Mouse (Mus musculus) hindbrain, embryonic 14.5 days (tissue): ENCODE results near the gene Ogfod3. TPM values are rescaled to one million over a fixed set of nuclear protein-coding genes. Genes with fewer than 3 reads are reported as not detected.

Experiments used
- ATAC-seq: fragments of 200-750 bp; cut with Nextera tagmentation; 2 replicates; pipeline ENCODE4 v1.8.0; 2017; ENCODE audit warnings: moderate number of reproducible peaks, mild to moderate bottlenecking, moderate TSS enrichment, moderate library complexity; ENCODE audit not compliant: low FRiP score
- DNase-seq: peaks from one replicate; pipeline ENCODE4 v3.0.0-alpha.2; 2015; ENCODE audit warnings: low spot score
- H3K27ac ChIP-seq: fragments of 300-500 bp; sonication (generic); 2 replicates; pipeline ENCODE4 v1.5.1; 2014; ENCODE audit warnings: mild to moderate bottlenecking, moderate library complexity
- H3K27me3 ChIP-seq: fragments of 300-500 bp; sonication (generic); 2 replicates; pipeline ENCODE4 v1.6.1; 2014; ENCODE audit warnings: mild to moderate bottlenecking, low read length, mixed read lengths; ENCODE audit not compliant: control insufficient read depth, insufficient read depth
- H3K36me3 ChIP-seq: fragments of 300-500 bp; sonication (generic); replicated peaks from 2 replicates; pipeline ENCODE4 v1.6.1; 2014; ENCODE audit not compliant: control insufficient read depth, insufficient read depth
- H3K4me1 ChIP-seq: fragments of 300-500 bp; sonication (generic); replicated peaks from 2 replicates; pipeline ENCODE4 v1.6.1; 2014; ENCODE audit warnings: antibody characterized with exemption, low read length, mixed read lengths; ENCODE audit not compliant: control insufficient read depth, insufficient read depth
- H3K4me2 ChIP-seq: fragments of 300-500 bp; sonication (generic); replicated peaks from 2 replicates; pipeline ENCODE4 v1.6.1; 2014; ENCODE audit warnings: mild to moderate bottlenecking, moderate library complexity
- H3K4me3 ChIP-seq: fragments of 300-500 bp; sonication (generic); replicated peaks from 2 replicates; pipeline ENCODE4 v1.5.1; 2014; ENCODE audit warnings: mild to moderate bottlenecking, low read length
- H3K9ac ChIP-seq: fragments of 300-500 bp; sonication (generic); 2 replicates; pipeline ENCODE4 v1.6.1; 2014
- H3K9me3 ChIP-seq: fragments of 300-500 bp; sonication (generic); 2 replicates; pipeline ENCODE4 v1.6.1; 2016; ENCODE audit warnings: low read length; ENCODE audit not compliant: control insufficient read depth
- WGBS: fragments of 180-500 bp; shearing (Covaris S2); extraction: QIAGEN DNeasy Blood & Tissue Kit; methylation state at CpG from one replicate; pipeline ENCODE4 v1.1.7; 2014; 5-methylcytosine and 5-hydroxymethylcytosine counted together
- polyA plus RNA-seq: library from polyadenylated mRNA; unstranded; fragments of >200 nt; fragmentation: Nextera tagmentation; extraction: Ambion mirVana; gene quantifications from 2 replicates; pipeline ENCODE4 v1.2.1, GENCODE M21; 2014

Ogfod3 gene
- polyA plus RNA-seq, 1 experiment from 2014 or later = 30.3 TPM

GRCm38 (mm10) chr11:121200781-121201180 lies 3.7 kb downstream of the Ogfod3 start:
- Histone ChIP-seq H3K4me1 (peaks cover 12% of the 10 kb centered on the region; the same call in 1 of the 2 replicates), H3K27me3 (no peaks in the 10 kb centered on the region), H3K9me3 (no peaks in the 10 kb centered on the region), H3K27ac (no peak overlapping the region), H3K4me2 (no peak overlapping the region), H3K9ac (no peak overlapping the region), H3K4me3 (no peak overlapping the region), H3K36me3 (no peaks in the 10 kb centered on the region; the same call in none of the 2 replicates)
- ATAC-seq (no peak), DNase-seq (no peak)
- 96% methylated on average over 6 of the region's 6 CpGs for WGBS

- Histone ChIP-seq H3K27ac (no peak overlapping the region), H3K27me3 (no peaks in the 10 kb centered on the region), H3K4me3 (no peak overlapping the region), H3K36me3 (peaks cover 7% of the 10 kb centered on the region), H3K9me3 (no peaks in the 10 kb centered on the region), H3K9ac (no peak overlapping the region), H3K4me2 (no peak overlapping the region), H3K4me1 (peaks cover 7% of the 10 kb centered on the region; the same call in 1 of the 2 replicates)
- 81% methylated on average over 4 of the region's 4 CpGs for WGBS
- no peak for DNase-seq
- no peak for ATAC-seq
Measured at GRCm38 (mm10) chr11:121199851-121200250, 4.7 kb downstream of the Ogfod3 start.

GRCm38 (mm10) chr11:121198622-121199021 lies 5.9 kb downstream of the Ogfod3 start:
- Histone ChIP-seq H3K9me3 (no peaks in the 10 kb centered on the region), H3K4me3 (no peak overlapping the region), H3K9ac (no peak overlapping the region), H3K4me2 (no peak overlapping the region), H3K36me3 (peaks cover 13% of the 10 kb centered on the region), H3K27ac (no peak overlapping the region), H3K4me1 (peaks cover 3% of the 10 kb centered on the region; the same call in 1 of the 2 replicates), H3K27me3 (no peaks in the 10 kb centered on the region)
- WGBS = 75% methylated on average over 2 of the region's 2 CpGs
- DNase-seq (no peak), ATAC-seq (no peak)

GRCm38 (mm10) chr11:121193415-121193814 lies 11.1 kb downstream of the Ogfod3 start:
- H3K4me1 ChIP-seq = no peaks in the 10 kb centered on the region
- H3K9ac ChIP-seq = no peak overlapping the region
- DNase-seq = no peak
- no peak overlapping the region for H3K4me3 ChIP-seq
- no peaks in the 10 kb centered on the region for H3K9me3 ChIP-seq
- no peak for ATAC-seq
- H3K4me2 ChIP-seq = no peak overlapping the region
- H3K27me3 ChIP-seq = no peaks in the 10 kb centered on the region
- H3K27ac ChIP-seq = no peak overlapping the region
- WGBS = 84% methylated on average over 3 of the region's 3 CpGs
- peaks cover 45% of the 10 kb centered on the region for H3K36me3 ChIP-seq

GRCm38 (mm10) chr11:121192742-121193141 lies 11.8 kb downstream of the Ogfod3 start:
- Histone ChIP-seq H3K9ac (no peak overlapping the region), H3K4me3 (no peak overlapping the region), H3K4me1 (no peaks in the 10 kb centered on the region), H3K36me3 (peaks cover 45% of the 10 kb centered on the region), H3K27ac (no peak overlapping the region), H3K9me3 (no peaks in the 10 kb centered on the region), H3K27me3 (no peaks in the 10 kb centered on the region), H3K4me2 (no peak overlapping the region)
- ATAC-seq (no peak), DNase-seq (no peak)
- 76% methylated on average over 2 of the region's 2 CpGs for WGBS

GRCm38 (mm10) chr11:121189681-121190080 lies 14.8 kb downstream of the Ogfod3 start:
- Histone ChIP-seq H3K4me3 (no peak overlapping the region), H3K27me3 (no peaks in the 10 kb centered on the region), H3K4me2 (no peak overlapping the region), H3K36me3 (peaks cover 43% of the 10 kb centered on the region), H3K9me3 (no peaks in the 10 kb centered on the region), H3K9ac (no peak overlapping the region), H3K27ac (no peak overlapping the region), H3K4me1 (no peaks in the 10 kb centered on the region)
- ATAC-seq = no peak
- DNase-seq = no peak
- 76% methylated on average over 3 of the region's 3 CpGs for WGBS

GRCm38 (mm10) chr11:121176285-121177270 lies 27.9 kb downstream of the Ogfod3 start:
- H3K27ac ChIP-seq = no peak overlapping the region
- peaks cover 11% of the 10 kb centered on the region; the same call in 1 of the 2 replicates for H3K36me3 ChIP-seq
- no peak; the same call in 1 of the 2 replicates for ATAC-seq
- H3K4me1 ChIP-seq = peaks cover 5% of the 10 kb centered on the region; the same call in 1 of the 2 replicates
- peak; percentile 68 for DNase-seq
- no peaks in the 10 kb centered on the region for H3K9me3 ChIP-seq
- H3K4me3 ChIP-seq = no peak overlapping the region
- WGBS = 56% methylated on average over 12 of the region's 12 CpGs
- no peak overlapping the region for H3K4me2 ChIP-seq
- no peak overlapping the region for H3K9ac ChIP-seq
- no peaks in the 10 kb centered on the region for H3K27me3 ChIP-seq

GRCm38 (mm10) chr11:121174234-121174633 lies 30.3 kb downstream of the Ogfod3 start:
- 48% methylated on average over 3 of the region's 3 CpGs for WGBS
- DNase-seq (no peak), ATAC-seq (no peak)
- H3K4me1 ChIP-seq = peaks cover 5% of the 10 kb centered on the region; the same call in 1 of the 2 replicates
- H3K27ac ChIP-seq = no peak overlapping the region
- no peaks in the 10 kb centered on the region for H3K36me3 ChIP-seq
- no peak overlapping the region for H3K9ac ChIP-seq
- no peaks in the 10 kb centered on the region for H3K9me3 ChIP-seq
- no peaks in the 10 kb centered on the region for H3K27me3 ChIP-seq
- no peak overlapping the region for H3K4me2 ChIP-seq
- H3K4me3 ChIP-seq = no peak overlapping the region

- WGBS = 73% methylated on average over 5 of the region's 5 CpGs
- Histone ChIP-seq H3K9me3 (no peaks in the 10 kb centered on the region), H3K4me2 (no peak overlapping the region), H3K4me3 (no peak overlapping the region), H3K36me3 (no peaks in the 10 kb centered on the region), H3K27me3 (no peaks in the 10 kb centered on the region), H3K27ac (no peak overlapping the region), H3K9ac (no peak overlapping the region), H3K4me1 (peaks cover 5% of the 10 kb centered on the region; the same call in 1 of the 2 replicates)
- DNase-seq = no peak
- no peak for ATAC-seq
Measured at GRCm38 (mm10) chr11:121173203-121173602, 31.3 kb downstream of the Ogfod3 start.
